Mouse (Mus musculus): ENCODE measurements around the gene Dnaja4.

DNA sequence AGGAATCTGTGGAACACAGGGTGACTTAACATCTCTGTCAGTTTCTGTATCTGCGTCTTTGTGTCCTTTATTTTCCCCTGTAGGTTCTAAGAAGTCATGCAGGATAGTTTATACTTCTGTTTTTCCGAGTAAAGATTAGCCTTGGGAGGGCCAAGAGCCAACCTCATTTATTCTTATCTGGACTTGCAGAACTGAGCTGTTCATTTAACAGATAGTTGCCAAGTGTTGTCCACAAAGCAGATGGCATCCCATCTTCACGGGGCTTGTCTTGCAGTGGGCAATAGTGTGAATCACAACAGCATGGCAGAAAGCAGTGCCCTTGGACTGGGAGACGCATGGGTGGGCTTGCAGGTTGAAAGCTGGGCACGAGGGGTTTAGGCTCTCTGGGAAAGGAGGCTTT, 5.7 kb downstream of the Dnaja4 start:
- TF ChIP-seq CTCF (IDR thresholded peaks at IDR 0.05; ENCODE audit: low read depth) (no peak), EP300 (optimal IDR thresholded peaks at IDR 0.05) (no peak)
